Mouse (Mus musculus) stomach, postnatal 0 days (tissue): ENCODE measurements around the gene Hoga1. TPM values are rescaled to one million over a fixed set of nuclear protein-coding genes. Genes with fewer than 3 reads are reported as not detected.

ENCODE experiments used
- ATAC-seq: fragments of 200-750 bp; cut with Nextera tagmentation; 2 replicates; pipeline ENCODE4 v1.8.0; 2017; ENCODE audit not compliant: low FRiP score, low TSS enrichment
- DNase-seq: peaks from one replicate; pipeline ENCODE4 v3.0.0-alpha.2; 2016; ENCODE audit warnings: low spot score
- H3K27ac ChIP-seq: fragments of 300-500 bp; sonication (generic); replicated peaks from 2 replicates; pipeline ENCODE4 v1.5.1; 2014; ENCODE audit warnings: mild to moderate bottlenecking, control low read depth
- H3K27me3 ChIP-seq: fragments of 300-500 bp; sonication (generic); 2 replicates; pipeline ENCODE4 v1.6.1; 2014; ENCODE audit warnings: low read length; ENCODE audit not compliant: control insufficient read depth, insufficient read depth
- H3K36me3 ChIP-seq: fragments of 300-500 bp; sonication (generic); 2 replicates; pipeline ENCODE4 v1.6.1; 2014; ENCODE audit warnings: low read length, mixed read lengths; ENCODE audit not compliant: control insufficient read depth, insufficient read depth
- H3K4me1 ChIP-seq: fragments of 300-500 bp; sonication (generic); replicated peaks from 2 replicates; pipeline ENCODE4 v1.6.1; 2014; ENCODE audit warnings: antibody characterized with exemption; ENCODE audit not compliant: control insufficient read depth, insufficient read depth
- H3K4me2 ChIP-seq: fragments of 300-500 bp; sonication (generic); replicated peaks from 2 replicates; pipeline ENCODE4 v1.6.1; 2014; ENCODE audit warnings: low read depth, mild to moderate bottlenecking, control low read depth, moderate library complexity
- H3K4me3 ChIP-seq: fragments of 300-500 bp; sonication (generic); 2 replicates; pipeline ENCODE4 v1.5.1; 2014; ENCODE audit warnings: low read depth, low read length, control low read depth
- H3K9ac ChIP-seq: fragments of 300-500 bp; sonication (generic); 2 replicates; pipeline ENCODE4 v1.6.1; 2014; ENCODE audit warnings: mild to moderate bottlenecking, low read length, control low read depth, mixed read lengths
- H3K9me3 ChIP-seq: fragments of 300-500 bp; sonication (generic); 2 replicates; pipeline ENCODE4 v1.6.1; 2016; ENCODE audit warnings: low read length; ENCODE audit not compliant: control insufficient read depth
- CTCF ChIP-seq: IDR thresholded peaks from 2 replicates; pipeline ENCODE4 v1.5.1; 2016; ENCODE audit warnings: antibody characterized with exemption, low read depth, mild to moderate bottlenecking, moderate library complexity
- EP300 ChIP-seq: optimal IDR thresholded peaks from 2 replicates; pipeline ENCODE3; 2016; ENCODE audit warnings: antibody characterized with exemption
- WGBS: fragments of 180-500 bp; shearing (Covaris S2); extraction: QIAGEN DNeasy Blood & Tissue Kit; methylation state at CpG from one replicate; pipeline ENCODE4 v1.1.7; 2014; 5-methylcytosine and 5-hydroxymethylcytosine counted together
- polyA plus RNA-seq: library from polyadenylated mRNA; unstranded; fragments of >200 nt; fragmentation: Nextera tagmentation; extraction: Ambion mirVana; gene quantifications from 2 replicates; pipeline ENCODE4 v1.2.1, GENCODE M21; 2015

Hoga1 gene
- polyA plus RNA-seq, 1 experiment from 2014 or later: 1.6 TPM

GRCm38 (mm10) chr19:42104681-42105080 lies 59.3 kb downstream of the Hoga1 start:
- WGBS: 94% methylated on average over 9 of the region's 9 CpGs
- no peaks in the 10 kb centered on the region for H3K27me3 ChIP-seq
- ATAC-seq: no peak
- H3K4me3 ChIP-seq: no peak overlapping the region
- no peak overlapping the region for H3K27ac ChIP-seq
- no peak for TF ChIP-seq EP300
- peak; percentile 29 for TF ChIP-seq CTCF
- DNase-seq: no peak
- no peaks in the 10 kb centered on the region for H3K9me3 ChIP-seq
- H3K4me2 ChIP-seq: no peak overlapping the region
- H3K36me3 ChIP-seq: peaks cover 6% of the 10 kb centered on the region; the same call in 1 of the 2 replicates
- H3K9ac ChIP-seq: no peak overlapping the region
- no peaks in the 10 kb centered on the region for H3K4me1 ChIP-seq

GRCm38 (mm10) chr19:42115783-42116335 lies 70.4 kb downstream of the Hoga1 start:
- no peak overlapping the region for H3K4me2 ChIP-seq
- H3K36me3 ChIP-seq: peaks cover 13% of the 10 kb centered on the region
- no peaks in the 10 kb centered on the region for H3K9me3 ChIP-seq
- DNase-seq: no peak
- 74% methylated on average over 4 of the region's 4 CpGs for WGBS
- H3K4me1 ChIP-seq: no peaks in the 10 kb centered on the region
- 0 out of 2 replicates have a peak overlapping the region, but pooled peaks have one; percentile 31 for H3K27ac ChIP-seq
- no peaks in the 10 kb centered on the region for H3K27me3 ChIP-seq
- no peak overlapping the region for H3K4me3 ChIP-seq
- peak; percentile 62 for ATAC-seq
- no peak overlapping the region for H3K9ac ChIP-seq
- TF ChIP-seq EP300 (no peak), CTCF (no peak)

DNA sequence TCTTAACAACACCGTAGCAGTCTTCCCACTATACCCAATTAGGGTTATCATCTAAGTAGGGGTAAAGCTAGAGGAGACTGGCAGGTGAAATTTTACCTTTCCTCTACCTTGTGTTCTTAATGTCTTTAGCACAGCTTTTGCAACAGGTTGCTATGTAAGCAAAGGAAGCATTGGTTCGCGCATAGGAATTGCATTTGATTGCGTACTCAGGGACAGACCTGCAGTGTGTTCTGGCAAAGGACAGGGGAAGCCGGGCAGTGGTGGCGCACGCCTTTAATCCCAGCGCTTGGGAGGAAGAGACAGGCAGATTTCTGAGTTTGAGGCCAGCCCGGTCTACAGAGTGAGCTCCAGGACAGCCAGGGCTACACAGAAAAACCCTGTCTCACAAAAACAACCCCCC lies 72.7 kb downstream of the Hoga1 start:
- no peak for DNase-seq
- H3K27ac ChIP-seq: no peak overlapping the region
- no peak overlapping the region for H3K4me2 ChIP-seq
- H3K4me3 ChIP-seq: no peak overlapping the region
- H3K36me3 ChIP-seq: peaks cover 19% of the 10 kb centered on the region
- H3K27me3 ChIP-seq: no peaks in the 10 kb centered on the region
- H3K9ac ChIP-seq: no peak overlapping the region
- H3K4me1 ChIP-seq: no peaks in the 10 kb centered on the region
- TF ChIP-seq CTCF (no peak), EP300 (no peak)
- no peaks in the 10 kb centered on the region for H3K9me3 ChIP-seq
- WGBS: 90% methylated on average over 9 of the region's 9 CpGs
- ATAC-seq: peak; percentile 14; the same call in 1 of the 2 replicates

DNA sequence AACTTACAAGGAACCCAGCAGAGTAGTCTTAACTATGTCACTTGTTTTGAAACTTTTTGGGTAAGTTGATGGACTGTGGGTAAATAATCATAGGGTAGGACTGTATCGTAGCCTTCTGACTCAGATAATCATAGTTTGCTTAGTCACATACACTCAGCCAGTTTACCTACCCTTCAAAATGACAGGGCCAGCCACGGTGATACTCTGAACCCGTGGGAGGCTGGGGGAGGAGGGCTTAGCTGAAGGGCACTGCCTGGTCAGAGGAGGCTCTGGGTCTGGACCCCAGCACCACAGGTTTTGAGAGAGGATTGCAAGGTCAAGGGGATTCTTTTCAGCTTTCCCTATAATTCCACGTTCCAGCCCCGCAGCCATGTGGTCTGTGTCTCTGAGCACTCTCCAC lies 73.2 kb downstream of the Hoga1 start:
- H3K9me3 ChIP-seq: no peaks in the 10 kb centered on the region
- no peak overlapping the region for H3K4me3 ChIP-seq
- ATAC-seq (peak; percentile 81), DNase-seq (peak; percentile 60)
- no peaks in the 10 kb centered on the region for H3K4me1 ChIP-seq
- no peak overlapping the region for H3K27ac ChIP-seq
- H3K36me3 ChIP-seq: peaks cover 19% of the 10 kb centered on the region
- no peaks in the 10 kb centered on the region for H3K27me3 ChIP-seq
- no peak overlapping the region for H3K4me2 ChIP-seq
- H3K9ac ChIP-seq: no peak overlapping the region
- no peak for TF ChIP-seq EP300
- WGBS: 70% methylated on average over 5 of the region's 5 CpGs

DNA sequence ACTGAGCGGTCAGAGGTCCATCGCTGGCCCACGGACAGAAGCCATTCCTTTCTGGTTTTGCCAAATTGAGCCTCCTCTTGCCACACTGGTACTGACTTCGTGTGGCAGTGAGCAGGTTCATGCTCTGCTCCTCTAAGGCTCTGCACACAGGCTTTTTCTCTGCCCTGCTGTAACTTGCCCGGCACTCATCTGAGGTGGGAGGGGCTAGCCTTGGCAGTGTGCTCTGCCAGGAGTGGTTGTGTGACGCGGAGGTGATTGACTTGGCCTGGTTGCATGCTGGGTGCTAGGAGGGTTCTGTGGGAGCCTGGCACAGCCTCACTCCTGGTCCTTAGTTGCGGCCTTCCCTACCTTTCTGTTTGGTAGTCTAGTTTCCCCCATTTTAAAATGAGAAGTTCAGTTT lies 75.0 kb downstream of the Hoga1 start:
- H3K4me1 ChIP-seq: no peaks in the 10 kb centered on the region
- no peak overlapping the region for H3K4me3 ChIP-seq
- no peaks in the 10 kb centered on the region for H3K27me3 ChIP-seq
- TF ChIP-seq EP300 (no peak), CTCF (no peak)
- no peak overlapping the region for H3K9ac ChIP-seq
- peak; percentile 31 for DNase-seq
- WGBS: 74% methylated on average over 8 of the region's 8 CpGs
- no peaks in the 10 kb centered on the region for H3K9me3 ChIP-seq
- ATAC-seq: peak; percentile 33; the same call in 1 of the 2 replicates
- peaks cover 24% of the 10 kb centered on the region for H3K36me3 ChIP-seq
- H3K4me2 ChIP-seq: no peak overlapping the region
- no peak overlapping the region for H3K27ac ChIP-seq

Other genes with a start within 250 kb of the Hoga1 start
- gene Arhgap19, start 243.6 kb upstream of the Hoga1 start, polyA plus RNA-seq: 2.7 and 3.5 TPM in 2 replicates
- 9.3 and 9.8 TPM in 2 replicates for gene Frat1, start 215.6 kb upstream of the Hoga1 start, polyA plus RNA-seq
- 3.5 and 4.3 TPM in 2 replicates for gene Frat2, start 197.5 kb upstream of the Hoga1 start, polyA plus RNA-seq
- gene Rrp12, start 149.4 kb upstream of the Hoga1 start, polyA plus RNA-seq: 6.3 and 6.4 TPM in 2 replicates
- gene Pgam1, start 133.7 kb upstream of the Hoga1 start, polyA plus RNA-seq: 334 and 339 TPM in 2 replicates
- 46.4 and 47.2 TPM in 2 replicates for gene Exosc1, start 112.2 kb upstream of the Hoga1 start, polyA plus RNA-seq
- gene Zdhhc16, start 112.1 kb upstream of the Hoga1 start, polyA plus RNA-seq: 37.4 and 42.0 TPM in 2 replicates
- 10.2 and 11.7 TPM in 2 replicates for gene Mms19, start 64.5 kb upstream of the Hoga1 start, polyA plus RNA-seq
- 21.3 and 23.5 TPM in 2 replicates for gene Ubtd1, start 63.8 kb upstream of the Hoga1 start, polyA plus RNA-seq
- gene Ankrd2, start 9.6 kb upstream of the Hoga1 start, polyA plus RNA-seq: 0.11 and 0.12 TPM in 2 replicates
- not detected in 2 replicates for gene 4933411K16Rik, start 6.6 kb downstream of the Hoga1 start, polyA plus RNA-seq
- gene Morn4, start 40.7 kb downstream of the Hoga1 start, polyA plus RNA-seq: 7.3 and 8.2 TPM in 2 replicates
- 20.8 and 21.6 TPM in 2 replicates for gene Pi4k2a, start 44.9 kb downstream of the Hoga1 start, polyA plus RNA-seq
- gene Avpi1, start 83.4 kb downstream of the Hoga1 start, polyA plus RNA-seq: 108 and 117 TPM in 2 replicates
- gene Marveld1, start 101.8 kb downstream of the Hoga1 start, polyA plus RNA-seq: 15.3 and 23.6 TPM in 2 replicates
- gene Zfyve27, start 118.3 kb downstream of the Hoga1 start, polyA plus RNA-seq: 14.1 and 15.3 TPM in 2 replicates
- 0.55 and 0.74 TPM in 2 replicates for gene Sfrp5, start 156.6 kb downstream of the Hoga1 start, polyA plus RNA-seq
- gene Golga7b, start 202.0 kb downstream of the Hoga1 start, polyA plus RNA-seq: 0.82 and 0.85 TPM in 2 replicates